Mouse (Mus musculus): ENCODE measurements around the gene Bmpr2.

Bmpr2 gene

GRCm38 (mm10) chr1:59926021-59926672, 162.9 kb downstream of the Bmpr2 start:
- DNase-seq (ENCODE audit: low spot score in 2 of 2), result no peak

DNA sequence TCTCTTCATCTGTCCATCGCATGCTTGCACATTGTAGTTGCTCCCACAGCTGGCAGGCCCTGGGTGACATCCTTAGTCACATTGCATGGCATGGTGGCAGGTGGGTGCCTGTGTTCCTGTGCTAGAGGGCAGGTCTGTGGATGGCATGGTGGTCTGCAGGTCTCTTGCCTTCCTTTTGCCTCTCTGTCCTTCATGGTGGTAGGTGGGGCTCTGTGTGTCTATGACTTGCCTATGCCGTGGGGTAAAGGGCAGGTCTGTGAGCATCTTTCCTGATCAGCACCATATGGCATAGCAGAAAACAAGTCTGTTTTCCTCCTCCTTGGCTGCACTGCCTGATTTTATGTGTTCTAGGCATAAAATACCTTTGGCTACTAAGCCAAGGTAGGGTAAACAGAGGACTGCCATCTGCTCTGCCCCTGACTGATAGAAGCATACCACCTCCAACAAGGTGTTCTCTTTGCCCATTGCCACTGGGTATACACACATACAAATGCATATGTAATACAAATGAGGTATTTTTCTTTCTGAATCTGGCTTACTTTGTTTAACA, 164.0 kb downstream of the Bmpr2 start:
- DNase-seq (ENCODE audit: low spot score in 2 of 2), result no peak

Measured in urinary bladder, postnatal 4 days (tissue).